Mouse (Mus musculus): ENCODE data around the gene Arsb. TPM values are rescaled to one million over a fixed set of nuclear protein-coding genes. Genes with fewer than 3 reads are reported as not detected.

Gene Arsb
- polyA plus RNA-seq (2017; shearing (Covaris generic)): 22.0 TPM

DNA sequence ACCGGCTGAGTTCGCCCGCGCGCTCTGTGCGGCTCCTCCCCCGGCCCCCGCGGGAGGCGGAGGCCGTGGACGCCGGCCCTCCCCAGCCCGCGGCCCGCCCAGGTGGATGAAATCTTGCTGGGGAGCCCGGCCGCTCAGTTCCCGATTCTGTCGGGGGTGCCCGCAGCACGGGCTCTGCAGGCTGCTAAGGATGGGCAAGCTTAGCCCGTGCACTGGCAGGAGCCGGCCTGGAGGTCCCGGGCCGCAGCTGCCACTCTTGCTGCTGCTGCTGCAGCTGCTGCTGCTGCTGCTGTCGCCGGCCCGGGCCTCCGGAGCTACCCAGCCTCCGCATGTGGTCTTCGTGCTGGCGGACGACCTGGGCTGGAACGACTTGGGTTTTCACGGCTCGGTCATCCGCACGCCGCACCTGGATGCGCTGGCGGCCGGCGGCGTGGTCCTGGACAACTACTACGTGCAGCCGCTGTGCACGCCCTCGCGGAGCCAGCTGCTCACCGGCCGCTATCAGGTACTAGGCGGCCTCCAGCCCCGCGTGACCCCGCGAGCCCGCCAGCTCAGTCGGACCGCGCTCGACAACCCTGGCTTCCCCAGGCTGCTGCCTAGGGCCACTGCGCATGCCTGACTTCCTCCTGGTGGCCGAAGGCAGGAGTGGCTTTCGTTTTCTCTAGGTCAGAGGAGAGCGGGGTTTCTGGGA is at the start of gene Arsb:
Gene Arsb (plus strand): TSS at position 43 of the 691 bp plus-strand sequence.

Other genes starting within 250 kb of the Arsb start
- 0.10 TPM for gene Bhmt, start 133.7 kb upstream of the Arsb start, polyA plus RNA-seq (2017; shearing (Covaris generic))
- gene Bhmt2, start 97.3 kb upstream of the Arsb start, polyA plus RNA-seq (2017; shearing (Covaris generic)): not detected
- not detected for gene Dmgdh, start 97.2 kb upstream of the Arsb start, polyA plus RNA-seq (2017; shearing (Covaris generic))

Data from CD4-positive, CD25-positive, alpha-beta regulatory T cell (primary cell).